Mouse (Mus musculus) ES-E14 (cell line): ENCODE measurements around the gene C87436. TPM values are rescaled to one million over a fixed set of nuclear protein-coding genes. Genes with fewer than 3 reads are reported as not detected.

Experiments used
- DNase-seq: peaks from one replicate; pipeline ENCODE4 v3.0.0-alpha.2; 2013; ENCODE audit warnings: low read depth, low spot score
- H3K27ac ChIP-seq: 2 replicates; pipeline ENCODE4 v1.5.1; 2012; ENCODE audit warnings: low read depth, mild to moderate bottlenecking, low read length, moderate library complexity, mixed read lengths; ENCODE audit not compliant: poor library complexity, insufficient read depth, severe bottlenecking
- H3K36me3 ChIP-seq: 2 replicates; pipeline ENCODE4 v1.6.1; 2012; ENCODE audit warnings: mild to moderate bottlenecking, low read length, moderate library complexity, mixed read lengths; ENCODE audit not compliant: control insufficient read depth, poor library complexity, insufficient read depth, severe bottlenecking
- H3K4me1 ChIP-seq, 2 experiments: fragments of 150-350 bp in 1 of 2; sonication (generic) in 1 of 2; 2 replicates each; pipeline ENCODE4 v1.6.1; 2012; ENCODE audit warnings: low read length in 2 of 2, mild to moderate bottlenecking in 1 of 2, mixed read lengths in 1 of 2; ENCODE audit not compliant: control insufficient read depth in 2 of 2, insufficient read depth in 2 of 2, poor library complexity in 1 of 2
- H3K4me3 ChIP-seq, 2 experiments: fragments of 150-350 bp in 1 of 2; sonication (generic) in 1 of 2; 2 replicates each; pipeline ENCODE4 v1.5.1; 2012; ENCODE audit warnings: low read length in 2 of 2, low read depth in 1 of 2, mild to moderate bottlenecking in 1 of 2, mixed read lengths in 1 of 2; ENCODE audit not compliant: insufficient read depth in 1 of 2, poor library complexity in 1 of 2, severe bottlenecking in 1 of 2
- H3K9ac ChIP-seq: 2 replicates; pipeline ENCODE4 v1.6.1; 2012; ENCODE audit warnings: low read depth, mild to moderate bottlenecking, low read length, mixed read lengths; ENCODE audit not compliant: poor library complexity, insufficient read depth, severe bottlenecking
- H3K9me3 ChIP-seq: fragments of 150-350 bp; sonication (generic); 2 replicates; pipeline ENCODE4 v1.6.1; 2012; ENCODE audit warnings: low read depth, mild to moderate bottlenecking, low read length; ENCODE audit not compliant: control insufficient read depth, insufficient read depth
- CHD2 ChIP-seq: IDR thresholded peaks from 2 replicates; pipeline ENCODE4 v1.6.1; 2014; ENCODE audit warnings: mild to moderate bottlenecking, low read depth, low read length, inconsistent platforms
- HCFC1 ChIP-seq: IDR thresholded peaks from 2 replicates; pipeline ENCODE4 v1.6.1; 2012; ENCODE audit warnings: low read length, inconsistent platforms, borderline replicate concordance; ENCODE audit not compliant: insufficient read depth
- MAFK ChIP-seq: IDR thresholded peaks from 2 replicates; pipeline ENCODE4 v1.6.1; 2014; ENCODE audit warnings: mild to moderate bottlenecking, low read depth, low read length, inconsistent platforms; ENCODE audit not compliant: insufficient read depth
- ZC3H11A ChIP-seq: IDR thresholded peaks from 2 replicates; pipeline ENCODE4 v1.6.1; 2012; ENCODE audit warnings: low read depth, mild to moderate bottlenecking, inconsistent platforms, low read length, borderline replicate concordance
- ZNF384 ChIP-seq: IDR thresholded peaks from 2 replicates; pipeline ENCODE4 v1.6.1; 2012; ENCODE audit warnings: low read depth, low read length, inconsistent platforms
- in situ Hi-C, 2 experiments: fragments of 600-800 bp; cut with MboI; formaldehyde crosslinking; loops; one replicate each; pipeline ENCODE4 v1.15.1; 2025; ENCODE audit warnings: low sequenced_read_pairs in 2 of 2, inconsistent platforms in 1 of 2; ENCODE audit not compliant: unreplicated experiment in 2 of 2
- total RNA-seq: library from RNA; depleted of rRNA; stranded (reverse); fragments of 300-350 nt; gene quantifications from 2 replicates; pipeline ENCODE4 v1.2.3, GENCODE M21; 2012

Gene C87436
- total RNA-seq, 1 experiment = 12.5 TPM

DNA sequence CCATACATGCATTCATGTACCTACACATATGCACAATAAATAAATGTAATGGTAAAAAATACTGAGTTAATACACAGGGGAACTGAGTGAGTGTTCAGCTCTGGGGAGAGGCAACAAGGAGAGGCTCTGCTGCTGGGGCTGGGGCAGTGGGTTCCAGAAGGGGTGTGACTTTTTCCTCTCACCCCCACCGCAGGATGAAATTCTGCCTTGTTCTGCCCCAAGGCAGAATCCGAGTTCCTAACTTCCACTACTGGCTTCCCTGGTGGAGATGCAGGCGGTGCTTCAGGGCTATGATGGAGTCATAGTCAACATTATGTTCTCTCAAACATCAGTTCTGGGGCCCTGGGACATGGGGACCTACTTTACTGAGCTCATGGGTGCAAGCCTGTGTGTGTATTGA, 68.1 kb downstream of the C87436 start:
- Histone ChIP-seq H3K27ac (peak overlapping the region; percentile 74; the same call in 1 of the 2 replicates), H3K4me3 (peak overlapping the region in 1 of 2 experiments; percentile 15; a peak in 1 of 4 replicates), H3K9ac (peak overlapping the region; percentile 29; the same call in 1 of the 2 replicates), H3K9me3 (no peaks in the 10 kb centered on the region), H3K4me1 (peaks cover 4 to 9% of the 10 kb centered on the region in 2 experiments; a peak in 3 of 4 replicates), H3K36me3 (no peaks in the 10 kb centered on the region)
- no peak for DNase-seq
- no peak for TF ChIP-seq CHD2
- no peak for TF ChIP-seq ZNF384
- TF ChIP-seq ZC3H11A = no peak
- TF ChIP-seq HCFC1 = no peak
- TF ChIP-seq MAFK = no peak
- in situ Hi-C loops = no loop called here

GRCm38 (mm10) chr6:86507116-86507515, 68.9 kb downstream of the C87436 start:
- no peak for DNase-seq
- TF ChIP-seq HCFC1 = no peak
- TF ChIP-seq MAFK = no peak
- no peak for TF ChIP-seq ZC3H11A
- no peak for TF ChIP-seq ZNF384
- TF ChIP-seq CHD2 = no peak
- Histone ChIP-seq H3K9me3 (no peaks in the 10 kb centered on the region), H3K9ac (no peak overlapping the region; the same call in 1 of the 2 replicates), H3K36me3 (no peaks in the 10 kb centered on the region), H3K4me3 (no peak overlapping the region), H3K4me1 (peaks cover 4 to 9% of the 10 kb centered on the region in 2 experiments; a peak in 3 of 4 replicates), H3K27ac (peak overlapping the region; percentile 74; the same call in 1 of the 2 replicates)
- in situ Hi-C loops = no loop called here

DNA sequence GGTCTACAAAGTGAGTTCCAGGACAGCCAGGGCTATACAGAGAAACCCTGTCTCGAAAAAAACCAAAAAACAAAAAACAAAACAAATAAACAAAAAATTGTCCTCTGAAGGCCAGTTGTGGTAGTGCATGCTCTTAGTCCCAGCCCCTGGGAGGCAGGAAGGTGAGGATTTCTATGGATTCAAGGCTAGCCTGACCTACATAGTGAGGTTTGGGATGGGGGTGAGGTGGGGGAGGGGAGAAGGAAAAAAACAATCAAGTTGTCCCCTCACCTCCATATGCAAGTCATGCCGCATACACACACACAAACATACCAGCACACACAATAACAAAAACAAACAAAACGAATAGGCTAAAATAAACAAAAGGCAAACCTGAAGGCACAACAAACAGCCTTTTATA, 70.6 kb downstream of the C87436 start:
- Histone ChIP-seq H3K27ac (no peak overlapping the region; the same call in 1 of the 2 replicates), H3K9ac (no peak overlapping the region), H3K4me3 (no peak overlapping the region), H3K4me1 (peaks cover 4 to 9% of the 10 kb centered on the region in 2 experiments; a peak in 3 of 4 replicates), H3K9me3 (no peaks in the 10 kb centered on the region), H3K36me3 (no peaks in the 10 kb centered on the region)
- TF ChIP-seq ZNF384 (no peak), HCFC1 (no peak), CHD2 (no peak), ZC3H11A (no peak), MAFK (no peak)
- DNase-seq = no peak
- in situ Hi-C loops = no loop called here

DNA sequence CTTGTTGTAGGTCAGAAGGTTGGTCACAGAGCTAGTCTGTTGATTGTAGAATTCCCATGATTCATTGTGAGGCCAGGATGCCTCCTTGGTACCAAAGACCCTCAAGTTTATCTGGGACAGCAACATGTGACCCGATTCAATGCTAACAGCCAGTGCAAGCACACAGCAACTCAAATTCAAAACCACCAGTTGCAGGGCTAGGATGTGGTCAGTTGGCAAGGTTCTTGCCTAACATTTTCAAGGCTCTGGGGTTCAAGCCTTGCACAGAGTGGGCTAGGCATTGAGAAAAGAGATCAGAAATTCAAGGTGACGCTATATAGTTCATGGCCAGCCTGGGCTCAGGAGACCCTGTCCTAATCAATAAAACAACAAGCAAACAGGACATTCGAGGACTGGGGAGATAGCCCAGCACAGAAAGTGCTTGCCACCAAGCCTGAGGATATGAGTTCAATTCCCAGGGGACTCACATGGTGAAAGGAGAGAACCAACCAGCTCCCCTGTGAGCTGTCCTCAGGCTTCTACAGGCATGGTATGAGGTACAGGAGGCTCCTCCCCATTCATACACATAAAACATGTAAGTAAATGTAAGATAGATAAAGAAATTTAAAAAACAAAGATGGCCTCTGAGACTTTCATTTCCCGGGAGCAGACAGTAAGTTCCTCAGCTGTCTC, 71.2 kb downstream of the C87436 start:
- H3K27ac ChIP-seq = 0 out of 2 replicates have a peak overlapping the region, but pooled peaks have one; percentile 6
- no peak overlapping the region for H3K9ac ChIP-seq
- no peaks in the 10 kb centered on the region for H3K9me3 ChIP-seq
- TF ChIP-seq ZC3H11A = no peak
- no peak for TF ChIP-seq CHD2
- no peak for TF ChIP-seq MAFK
- TF ChIP-seq ZNF384 = no peak
- TF ChIP-seq HCFC1 = no peak
- in situ Hi-C loops = no loop called here
- H3K4me3 ChIP-seq = no peak overlapping the region
- no peak for DNase-seq
- no peaks in the 10 kb centered on the region for H3K36me3 ChIP-seq
- H3K4me1 ChIP-seq = peaks cover 4 to 9% of the 10 kb centered on the region in 2 experiments; a peak in 3 of 4 replicates
